Mouse (Mus musculus) thymus, adult 2 months (tissue): ENCODE results near the gene Pcsk1. TPM values are rescaled to one million over a fixed set of nuclear protein-coding genes. Genes with fewer than 3 reads are reported as not detected.

Experiments used
- DNase-seq: peaks from one replicate; pipeline ENCODE4 v3.0.0; 2021
- H3K27ac ChIP-seq: fragments of 200-500 bp; 2 replicates; pipeline ENCODE4 v1.5.1; 2012; ENCODE audit warnings: low read length, control low read depth; ENCODE audit not compliant: control insufficient read depth, insufficient read depth
- H3K27me3 ChIP-seq: fragments of 200-500 bp; 2 replicates; pipeline ENCODE4 v1.6.1; 2012; ENCODE audit warnings: mild to moderate bottlenecking, low read length, moderate library complexity, mixed read lengths; ENCODE audit not compliant: control insufficient read depth, insufficient read depth
- H3K36me3 ChIP-seq: fragments of 200-500 bp; 2 replicates; pipeline ENCODE4 v1.6.1; 2012; ENCODE audit warnings: mild to moderate bottlenecking, low read length, moderate library complexity; ENCODE audit not compliant: control insufficient read depth, insufficient read depth
- H3K4me1 ChIP-seq: fragments of 200-500 bp; replicated peaks from 2 replicates; pipeline ENCODE4 v1.6.1; 2012; ENCODE audit warnings: low read length; ENCODE audit not compliant: control insufficient read depth, insufficient read depth
- H3K4me3 ChIP-seq: fragments of 200-500 bp; 2 replicates; pipeline ENCODE4 v1.5.1; 2012; ENCODE audit warnings: mild to moderate bottlenecking, low read length, control low read depth, moderate library complexity; ENCODE audit not compliant: control insufficient read depth, insufficient read depth
- CTCF ChIP-seq: fragments of 200-500 bp; IDR thresholded peaks from 2 replicates; pipeline ENCODE4 v1.5.1; 2012; ENCODE audit warnings: mild to moderate bottlenecking, control low read depth, low read length, moderate library complexity, borderline replicate concordance; ENCODE audit not compliant: control insufficient read depth, poor library complexity, insufficient read depth; ENCODE audit errors: extremely low read depth
- POLR2A ChIP-seq: fragments of 200-500 bp; IDR thresholded peaks from 2 replicates; pipeline ENCODE4 v1.6.1; 2012; ENCODE audit warnings: mild to moderate bottlenecking, low read length, control low read depth, moderate library complexity; ENCODE audit not compliant: control insufficient read depth, poor library complexity, insufficient read depth; ENCODE audit errors: extremely low read depth
- WGBS: fragments of 180-500 bp; shearing (Covaris S2); methylation state at CpG from one replicate; pipeline ENCODE4 v1.1.7; 2018; 5-methylcytosine and 5-hydroxymethylcytosine counted together
- polyA plus RNA-seq: library from polyadenylated mRNA; depleted of rRNA; stranded (reverse); fragments of >200 nt; gene quantifications from 2 replicates; pipeline ENCODE4 v1.2.3, GENCODE M21; 2012; rRNA removed

Pcsk1 gene
- 0.22 and 0.32 TPM in 2 replicates for polyA plus RNA-seq

- Histone ChIP-seq H3K4me1 (no peaks in the 10 kb centered on the region), H3K4me3 (peak within 1 kb of the TSS; percentile 27), H3K36me3 (no peaks in the 10 kb centered on the region), H3K27me3 (no peaks in the 10 kb centered on the region), H3K27ac (no peak within 1 kb of the TSS)
- TF ChIP-seq POLR2A (no peak), CTCF (no peak)
- DNase-seq, result no peak
- 7% methylated on average over 28 of the region's 28 CpGs for WGBS
Measured at GRCm38 (mm10) chr13:75089721-75090410, at the start of gene Pcsk1. Gene Pcsk1, plus strand, starts transcription at chr13:75089826.

- Histone ChIP-seq H3K4me3 (no peak overlapping the region), H3K27me3 (no peaks in the 10 kb centered on the region), H3K4me1 (no peaks in the 10 kb centered on the region), H3K36me3 (no peaks in the 10 kb centered on the region), H3K27ac (no peak overlapping the region)
- TF ChIP-seq CTCF, result no peak
- no peak for TF ChIP-seq POLR2A
- no peak for DNase-seq
Measured at GRCm38 (mm10) chr13:75058818-75059217, 30.8 kb upstream of the Pcsk1 start.

- WGBS, result 82% methylated on average over 3 of the region's 3 CpGs
- Histone ChIP-seq H3K27ac (no peak overlapping the region), H3K27me3 (no peaks in the 10 kb centered on the region), H3K36me3 (no peaks in the 10 kb centered on the region), H3K4me3 (no peak overlapping the region), H3K4me1 (no peaks in the 10 kb centered on the region)
- TF ChIP-seq POLR2A (no peak), CTCF (no peak)
- no peak for DNase-seq
Measured at GRCm38 (mm10) chr13:75063947-75064346, 25.7 kb upstream of the Pcsk1 start.

GRCm38 (mm10) chr13:75088597-75088996, 1.0 kb upstream of the Pcsk1 start:
- no peak for TF ChIP-seq POLR2A
- no peak for TF ChIP-seq CTCF
- H3K27me3 ChIP-seq, result no peaks in the 10 kb centered on the region
- no peak overlapping the region for H3K4me3 ChIP-seq
- 35% methylated on average over 6 of the region's 6 CpGs for WGBS
- no peaks in the 10 kb centered on the region for H3K4me1 ChIP-seq
- H3K27ac ChIP-seq, result no peak overlapping the region
- no peaks in the 10 kb centered on the region for H3K36me3 ChIP-seq
- DNase-seq, result no peak

GRCm38 (mm10) chr13:75090411-75090779, 769 bp downstream of the Pcsk1 start:
- Histone ChIP-seq H3K27ac (no peak overlapping the region), H3K27me3 (no peaks in the 10 kb centered on the region), H3K4me3 (peak overlapping the region; percentile 27), H3K4me1 (no peaks in the 10 kb centered on the region), H3K36me3 (no peaks in the 10 kb centered on the region)
- TF ChIP-seq POLR2A (no peak), CTCF (no peak)
- DNase-seq, result no peak
- WGBS, result 5% methylated on average over 12 of the region's 12 CpGs

GRCm38 (mm10) chr13:75091071-75091470, 1.4 kb downstream of the Pcsk1 start:
- no peak for DNase-seq
- Histone ChIP-seq H3K4me1 (no peaks in the 10 kb centered on the region), H3K36me3 (no peaks in the 10 kb centered on the region), H3K27me3 (no peaks in the 10 kb centered on the region), H3K27ac (no peak overlapping the region), H3K4me3 (no peak overlapping the region)
- TF ChIP-seq POLR2A (no peak), CTCF (no peak)
- 81% methylated on average over 5 of the region's 5 CpGs for WGBS

GRCm38 (mm10) chr13:75095487-75095886, 5.9 kb downstream of the Pcsk1 start:
- TF ChIP-seq POLR2A (no peak), CTCF (no peak)

More at GRCm38 (mm10) chr13:75095487-75095886, 5.9 kb downstream of the Pcsk1 start:
- Histone ChIP-seq H3K27ac (no peak overlapping the region), H3K4me1 (no peaks in the 10 kb centered on the region), H3K27me3 (no peaks in the 10 kb centered on the region), H3K36me3 (no peaks in the 10 kb centered on the region), H3K4me3 (no peak overlapping the region)
- no peak for DNase-seq
